Mouse (Mus musculus): ENCODE results near the gene Insc. TPM values are rescaled to one million over a fixed set of nuclear protein-coding genes. Genes with fewer than 3 reads are reported as not detected.

Gene Insc
- polyA plus RNA-seq, 1 experiment: 1.9 TPM

DNA sequence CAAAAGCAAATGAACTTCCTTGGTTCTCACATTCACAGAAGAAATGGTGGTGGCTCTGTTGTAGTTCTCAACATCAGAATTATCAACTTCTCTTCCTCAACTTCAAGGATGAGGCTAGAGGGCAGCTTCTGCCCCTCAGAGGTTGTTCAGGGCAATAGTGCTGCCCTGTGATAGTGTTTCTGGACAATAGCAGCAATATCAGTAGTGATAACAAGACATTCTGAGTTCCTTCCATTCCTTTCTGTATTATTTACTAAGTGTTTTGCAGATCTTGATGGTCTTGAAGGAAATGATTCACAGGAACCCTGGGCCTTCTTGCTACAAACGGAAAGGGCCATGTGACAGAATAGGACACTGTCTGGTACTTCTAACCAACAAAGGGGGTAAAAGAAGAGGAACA lies 150.4 kb downstream of the Insc start:
- TF ChIP-seq POLR2A (IDR thresholded peaks at IDR 0.05; ENCODE audit: low read depth, low read length): no peak
- TF ChIP-seq CTCF (IDR thresholded peaks at IDR 0.05; ENCODE audit: extremely low read depth, insufficient read length, insufficient replicate concordance, low read depth, low read length): no peak
- H3K27me3 ChIP-seq (ENCODE audit: control insufficient read depth, insufficient read depth, low read length): no peaks in the 10 kb centered on the region
- no peak overlapping the region for H3K4me3 ChIP-seq (ENCODE audit: low read depth, low read length)
- 88% methylated on average over 1 of the region's 1 CpGs for WGBS
- H3K4me1 ChIP-seq (ENCODE audit: control insufficient read depth, insufficient read depth, insufficient read length, low read length): no peaks in the 10 kb centered on the region; the same call in 1 of the 2 replicates
- no peak overlapping the region for H3K27ac ChIP-seq (ENCODE audit: insufficient read depth, low read depth, low read length)
- no peaks in the 10 kb centered on the region for H3K36me3 ChIP-seq (ENCODE audit: control insufficient read depth, insufficient read depth, low read length)

DNA sequence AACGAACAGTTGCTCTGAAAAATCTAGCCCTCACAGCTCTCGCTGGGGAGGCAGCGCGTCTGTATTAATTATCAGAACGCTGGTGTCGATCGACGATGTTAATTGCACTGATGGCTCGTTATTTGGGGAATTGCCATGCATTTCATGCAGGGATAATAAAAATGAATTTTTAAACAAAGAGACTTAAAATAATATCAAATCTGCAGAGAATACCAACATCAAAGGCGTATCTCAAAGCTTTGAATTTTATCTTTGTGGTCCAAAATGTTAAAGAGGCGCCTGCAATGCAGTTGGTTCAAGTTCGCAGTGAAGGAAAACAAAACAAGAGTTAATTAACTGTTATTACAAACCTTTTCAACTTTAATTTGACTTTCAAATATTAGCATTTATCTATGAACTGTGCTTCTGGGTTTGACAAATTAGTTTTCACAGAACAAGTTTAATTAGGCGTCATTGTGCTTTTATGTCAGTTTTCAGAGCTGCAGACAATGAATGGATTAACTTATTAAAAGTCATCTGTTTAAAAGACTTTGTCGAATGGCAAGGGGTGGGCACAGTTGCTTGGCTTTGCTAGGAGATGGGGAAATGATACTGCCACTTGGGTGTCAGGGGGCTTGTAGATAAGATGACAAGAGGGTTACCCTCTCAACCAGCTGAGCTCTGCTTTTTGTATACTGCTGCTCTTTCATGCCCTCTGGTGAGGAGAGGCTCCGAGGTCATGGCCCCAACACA lies 153.6 kb downstream of the Insc start:
- no peaks in the 10 kb centered on the region for H3K27me3 ChIP-seq (ENCODE audit: control insufficient read depth, insufficient read depth, low read length)

More for the DNA sequence above, 153.6 kb downstream of the Insc start:
- Histone ChIP-seq H3K4me3 (ENCODE audit: low read depth, low read length) (no peak overlapping the region), H3K27ac (ENCODE audit: insufficient read depth, low read depth, low read length) (no peak overlapping the region), H3K4me1 (ENCODE audit: control insufficient read depth, insufficient read depth, insufficient read length, low read length) (no peaks in the 10 kb centered on the region; the same call in 1 of the 2 replicates), H3K36me3 (ENCODE audit: control insufficient read depth, insufficient read depth, low read length) (no peaks in the 10 kb centered on the region)
- 89% methylated on average over 15 of the region's 15 CpGs for WGBS
- TF ChIP-seq POLR2A (IDR thresholded peaks at IDR 0.05; ENCODE audit: low read depth, low read length): no peak
- no peak for TF ChIP-seq CTCF (IDR thresholded peaks at IDR 0.05; ENCODE audit: extremely low read depth, insufficient read length, insufficient replicate concordance, low read depth, low read length)

Other genes starting within 250 kb of the Insc start
- 0.44 and 0.53 TPM in 2 replicates for gene Cyp2r1, start 180.7 kb upstream of the Insc start, polyA plus RNA-seq (2012; rRNA removed)
- not detected in 2 replicates for gene Calca, start 107.3 kb upstream of the Insc start, polyA plus RNA-seq (2012; rRNA removed)
- gene Calcb, start 25.1 kb upstream of the Insc start, polyA plus RNA-seq (2012; rRNA removed): 1.2 and 1.5 TPM in 2 replicates

Data from small intestine, adult 2 months (tissue).